Mouse (Mus musculus) lung, postnatal 4 days (tissue): ENCODE data around the gene Kcnma1.
A peak's percentile ranks its signal among the peaks of the same experiment; 100 is the strongest.

Experiments used
- DNase-seq, 2 experiments: peaks; one replicate each; pipeline ENCODE4 v3.0.0; 2021

Kcnma1 gene

GRCm38 (mm10) chr14:23959061-23959460 is 55.2 kb downstream of the Kcnma1 start:
- peak; percentile 68 to 85 for DNase-seq

- DNase-seq, result no peak
These were observed 57.0 kb downstream of the Kcnma1 start for GRCm38 (mm10) chr14:23957270-23957669.

- DNase-seq, result no peak
These were observed 70.4 kb downstream of the Kcnma1 start for GRCm38 (mm10) chr14:23943876-23944275.

GRCm38 (mm10) chr14:23943152-23943551 is 71.1 kb downstream of the Kcnma1 start:
- no peak for DNase-seq

- no peak for DNase-seq
These were observed 72.2 kb downstream of the Kcnma1 start for GRCm38 (mm10) chr14:23942103-23942502.

GRCm38 (mm10) chr14:23935016-23935415 is 79.3 kb downstream of the Kcnma1 start:
- DNase-seq, result no peak

- no peak for DNase-seq
These were observed 82.6 kb downstream of the Kcnma1 start for GRCm38 (mm10) chr14:23931671-23932071.

GRCm38 (mm10) chr14:23929168-23929567 is 85.1 kb downstream of the Kcnma1 start:
- DNase-seq, result no peak

GRCm38 (mm10) chr14:23923356-23923755 is 90.9 kb downstream of the Kcnma1 start:
- no peak for DNase-seq

GRCm38 (mm10) chr14:23922755-23923154 is 91.5 kb downstream of the Kcnma1 start:
- DNase-seq, result no peak

- no peak for DNase-seq
These were observed 103.1 kb downstream of the Kcnma1 start for GRCm38 (mm10) chr14:23911108-23911629.

GRCm38 (mm10) chr14:23908564-23908963 is 105.7 kb downstream of the Kcnma1 start:
- DNase-seq, result no peak

GRCm38 (mm10) chr14:23902636-23903279 is 111.5 kb downstream of the Kcnma1 start:
- no peak for DNase-seq

GRCm38 (mm10) chr14:23899462-23899861 is 114.8 kb downstream of the Kcnma1 start:
- DNase-seq, result peak in 1 of 2 experiments; percentile 25

GRCm38 (mm10) chr14:23897815-23898214 is 116.5 kb downstream of the Kcnma1 start:
- no peak for DNase-seq

- no peak for DNase-seq
These were observed 118.3 kb downstream of the Kcnma1 start for GRCm38 (mm10) chr14:23896036-23896435.

- DNase-seq, result no peak
These were observed 128.2 kb downstream of the Kcnma1 start for GRCm38 (mm10) chr14:23886112-23886511.

- peak; percentile 26 to 64 for DNase-seq
These were observed 128.8 kb downstream of the Kcnma1 start for GRCm38 (mm10) chr14:23885539-23885938.

GRCm38 (mm10) chr14:23885071-23885470 is 129.2 kb downstream of the Kcnma1 start:
- DNase-seq, result no peak

GRCm38 (mm10) chr14:23882001-23882400 is 132.3 kb downstream of the Kcnma1 start:
- no peak for DNase-seq

- no peak for DNase-seq
These were observed 135.0 kb downstream of the Kcnma1 start for GRCm38 (mm10) chr14:23879331-23879730.

- DNase-seq, result no peak
These were observed 136.7 kb downstream of the Kcnma1 start for GRCm38 (mm10) chr14:23877561-23877960.

- no peak for DNase-seq
These were observed 139.7 kb downstream of the Kcnma1 start for GRCm38 (mm10) chr14:23874545-23874944.

GRCm38 (mm10) chr14:23857034-23857433 is 157.3 kb downstream of the Kcnma1 start:
- DNase-seq, result no peak

- DNase-seq, result peak; percentile 51 to 64
These were observed 159.3 kb downstream of the Kcnma1 start for GRCm38 (mm10) chr14:23854946-23855345.
